Mouse (Mus musculus) limb, embryonic 11.5 days (tissue): ENCODE measurements at regions not wholly inside any gene's neighbourhood (a gene's known extent, or its start where the extent isn't known, plus 50 kb on each side); places are given as distances from the start of the nearest gene placed in this dataset.

Experiments
- ATAC-seq: fragments of 200-750 bp; cut with Nextera tagmentation; 2 replicates; pipeline ENCODE4 v1.8.0; 2017; ENCODE audit warnings: low read depth; ENCODE audit not compliant: insufficient number of reproducible peaks, low FRiP score, low TSS enrichment
- DNase-seq: peaks from one replicate; pipeline ENCODE4 v3.0.0-alpha.2; 2015; ENCODE audit warnings: low spot score
- H3K27ac ChIP-seq: fragments of 300-500 bp; sonication (generic); replicated peaks from 2 replicates; pipeline ENCODE4 v1.5.1; 2014; ENCODE audit warnings: low read depth, mild to moderate bottlenecking, low read length
- H3K27me3 ChIP-seq: fragments of 300-500 bp; sonication (generic); 2 replicates; pipeline ENCODE4 v1.6.1; 2014; ENCODE audit warnings: mild to moderate bottlenecking, low read length, mixed read lengths; ENCODE audit not compliant: control insufficient read depth, insufficient read depth
- H3K36me3 ChIP-seq: fragments of 300-500 bp; sonication (generic); 2 replicates; pipeline ENCODE4 v1.6.1; 2014; ENCODE audit warnings: mild to moderate bottlenecking, low read length, moderate library complexity, mixed read lengths; ENCODE audit not compliant: control insufficient read depth, insufficient read depth
- H3K4me1 ChIP-seq: fragments of 300-500 bp; sonication (generic); 2 replicates; pipeline ENCODE4 v1.6.1; 2014; ENCODE audit warnings: low read length, mixed read lengths; ENCODE audit not compliant: control insufficient read depth, insufficient read depth
- H3K4me2 ChIP-seq: fragments of 300-500 bp; sonication (generic); 2 replicates; pipeline ENCODE4 v1.6.1; 2014; ENCODE audit warnings: low read depth, mild to moderate bottlenecking, moderate library complexity; ENCODE audit not compliant: severe bottlenecking
- H3K4me3 ChIP-seq: fragments of 300-500 bp; sonication (generic); 2 replicates; pipeline ENCODE4 v1.5.1; 2014; ENCODE audit warnings: low read depth, low read length
- H3K9ac ChIP-seq: fragments of 300-500 bp; sonication (generic); 2 replicates; pipeline ENCODE4 v1.6.1; 2014; ENCODE audit warnings: mild to moderate bottlenecking, low read length
- H3K9me3 ChIP-seq: fragments of 300-500 bp; sonication (generic); 2 replicates; pipeline ENCODE4 v1.6.1; 2016; ENCODE audit warnings: low read length; ENCODE audit not compliant: control insufficient read depth
- WGBS: fragments of 180-500 bp; shearing (Covaris S2); extraction: QIAGEN DNeasy Blood & Tissue Kit; methylation state at CpG from one replicate; pipeline ENCODE4 v1.1.7; 2014; 5-methylcytosine and 5-hydroxymethylcytosine counted together

GRCm38 (mm10) chr12:5997366-5997765 is 621.9 kb upstream of the Klhl29 start:
- H3K27ac ChIP-seq, result no peak overlapping the region

GRCm38 (mm10) chr12:5996672-5997071 is 621.2 kb upstream of the Klhl29 start:
- Histone ChIP-seq H3K4me3 (no peak overlapping the region), H3K36me3 (no peaks in the 10 kb centered on the region), H3K27me3 (no peaks in the 10 kb centered on the region), H3K9me3 (no peaks in the 10 kb centered on the region), H3K4me1 (no peaks in the 10 kb centered on the region), H3K9ac (no peak overlapping the region), H3K27ac (no peak overlapping the region), H3K4me2 (no peak overlapping the region)
- ATAC-seq (no peak), DNase-seq (no peak)
- 64% methylated on average over 6 of the region's 6 CpGs for WGBS

More at GRCm38 (mm10) chr12:5997366-5997765, 621.9 kb upstream of the Klhl29 start:
- no peak for DNase-seq
- Histone ChIP-seq H3K4me1 (no peaks in the 10 kb centered on the region), H3K9ac (no peak overlapping the region), H3K27me3 (no peaks in the 10 kb centered on the region), H3K4me3 (no peak overlapping the region), H3K4me2 (no peak overlapping the region), H3K9me3 (no peaks in the 10 kb centered on the region), H3K36me3 (no peaks in the 10 kb centered on the region)
- no peak for ATAC-seq
- WGBS, result 89% methylated on average over 5 of the region's 5 CpGs

GRCm38 (mm10) chr12:5983937-5984610 is 608.6 kb upstream of the Klhl29 start:
- Histone ChIP-seq H3K36me3 (no peaks in the 10 kb centered on the region), H3K4me1 (no peaks in the 10 kb centered on the region), H3K9ac (no peak overlapping the region), H3K27ac (no peak overlapping the region), H3K4me2 (no peak overlapping the region), H3K9me3 (no peaks in the 10 kb centered on the region), H3K27me3 (no peaks in the 10 kb centered on the region), H3K4me3 (no peak overlapping the region)
- no peak for DNase-seq
- WGBS, result 38% methylated on average over 13 of the region's 13 CpGs
- ATAC-seq, result no peak

GRCm38 (mm10) chr12:5982096-5982495 is 606.6 kb upstream of the Klhl29 start:
- Histone ChIP-seq H3K36me3 (no peaks in the 10 kb centered on the region), H3K4me1 (no peaks in the 10 kb centered on the region), H3K27me3 (no peaks in the 10 kb centered on the region), H3K9me3 (no peaks in the 10 kb centered on the region), H3K4me2 (no peak overlapping the region), H3K4me3 (no peak overlapping the region), H3K27ac (no peak overlapping the region), H3K9ac (no peak overlapping the region)
- ATAC-seq (no peak), DNase-seq (no peak)
- 37% methylated on average over 1 of the region's 1 CpGs for WGBS

GRCm38 (mm10) chr12:5975926-5976325 is 600.4 kb upstream of the Klhl29 start:
- Histone ChIP-seq H3K4me2 (no peak overlapping the region), H3K36me3 (no peaks in the 10 kb centered on the region), H3K27me3 (no peaks in the 10 kb centered on the region), H3K4me1 (no peaks in the 10 kb centered on the region), H3K9me3 (no peaks in the 10 kb centered on the region), H3K9ac (no peak overlapping the region), H3K27ac (no peak overlapping the region), H3K4me3 (no peak overlapping the region)
- ATAC-seq, result no peak
- WGBS, result 92% methylated on average over 4 of the region's 4 CpGs
- DNase-seq, result no peak

- H3K36me3 ChIP-seq, result no peaks in the 10 kb centered on the region
- no peaks in the 10 kb centered on the region for H3K27me3 ChIP-seq
- no peak overlapping the region for H3K4me3 ChIP-seq
- H3K9ac ChIP-seq, result no peak overlapping the region
- no peak overlapping the region for H3K27ac ChIP-seq
- no peaks in the 10 kb centered on the region for H3K4me1 ChIP-seq
- H3K4me2 ChIP-seq, result no peak overlapping the region
- WGBS, result 92% methylated on average over 4 of the region's 4 CpGs
- no peaks in the 10 kb centered on the region for H3K9me3 ChIP-seq
- DNase-seq, result no peak
- no peak for ATAC-seq
Measured at GRCm38 (mm10) chr12:5969556-5969955, 594.1 kb upstream of the Klhl29 start.

GRCm38 (mm10) chr12:5956141-5956540 is 580.7 kb upstream of the Klhl29 start:
- H3K4me1 ChIP-seq, result no peaks in the 10 kb centered on the region
- WGBS, result 72% methylated on average over 2 of the region's 2 CpGs
- no peak for DNase-seq
- H3K4me3 ChIP-seq, result no peak overlapping the region
- H3K27me3 ChIP-seq, result no peaks in the 10 kb centered on the region
- H3K9me3 ChIP-seq, result no peaks in the 10 kb centered on the region
- no peak overlapping the region for H3K9ac ChIP-seq
- no peak for ATAC-seq
- no peak overlapping the region for H3K27ac ChIP-seq
- H3K4me2 ChIP-seq, result no peak overlapping the region
- no peaks in the 10 kb centered on the region for H3K36me3 ChIP-seq

GRCm38 (mm10) chr12:5955564-5955963 is 580.1 kb upstream of the Klhl29 start:
- no peak overlapping the region for H3K4me3 ChIP-seq
- ATAC-seq, result no peak
- no peak overlapping the region for H3K9ac ChIP-seq
- 33% methylated on average over 5 of the region's 5 CpGs for WGBS
- no peak overlapping the region for H3K27ac ChIP-seq
- no peaks in the 10 kb centered on the region for H3K36me3 ChIP-seq
- no peaks in the 10 kb centered on the region for H3K9me3 ChIP-seq
- no peak for DNase-seq
- H3K27me3 ChIP-seq, result no peaks in the 10 kb centered on the region
- no peak overlapping the region for H3K4me2 ChIP-seq
- H3K4me1 ChIP-seq, result no peaks in the 10 kb centered on the region

- Histone ChIP-seq H3K36me3 (no peaks in the 10 kb centered on the region), H3K4me3 (no peak overlapping the region), H3K9me3 (no peaks in the 10 kb centered on the region), H3K27me3 (no peaks in the 10 kb centered on the region), H3K4me2 (no peak overlapping the region), H3K27ac (no peak overlapping the region), H3K4me1 (no peaks in the 10 kb centered on the region), H3K9ac (no peak overlapping the region)
- WGBS, result 85% methylated on average over 11 of the region's 11 CpGs
- ATAC-seq (no peak), DNase-seq (no peak)
Measured at GRCm38 (mm10) chr12:5943346-5943925, 568.0 kb upstream of the Klhl29 start.
